9 mouse cellular contexts compared by ENCODE assay signal in genomic region chr1:167070306-167070705, GRCm38 (mm10).
DNase-seq lines count a peak whose midpoint lies in the region; ATAC-seq lines count a peak whose summit lies in the region.
"Had no signal": no experiment of that assay in that cellular context is flagged by ENCODE, and none has a peak within 500 bp of the region (broad histone marks: within the 10 kb centered on the region; RNA-seq: fewer than 3 reads in every experiment).

No protein-coding gene starts in this region.

- H3K4me2 ChIP-seq in intestine, embryonic 16.5 days (ENCODE audit: low read depth, low read length) = no peak overlapping the region
- H3K4me2 ChIP-seq in intestine, embryonic 15.5 days (replicated peaks) = no peak overlapping the region
- H3K4me2 ChIP-seq: hindbrain, embryonic 14.5 days had no signal

- ATAC-seq in intestine, embryonic 16.5 days = peak; percentile 13; the same call in 1 of the 2 replicates
- no peak for ATAC-seq in intestine, embryonic 15.5 days
- peak; percentile 48 to 49; a peak in 2 of 4 replicates for ATAC-seq in hematopoietic stem cell, adult 5-6 weeks (replicated peaks in 1 of 2; ENCODE audit: insufficient read depth in 1 of 2, low FRiP score in 2 of 2, low TSS enrichment in 1 of 2, low read depth in 1 of 2, poor library complexity in 2 of 2, severe bottlenecking in 2 of 2)

- no peak overlapping the region for H3K4me3 ChIP-seq in intestine, embryonic 16.5 days (ENCODE audit: low read length)
- no peak overlapping the region for H3K4me3 ChIP-seq in intestine, embryonic 15.5 days (replicated peaks)
- H3K4me3 ChIP-seq in forebrain, embryonic 10.5 days = no peak overlapping the region

- H3K9ac ChIP-seq in intestine, embryonic 16.5 days (ENCODE audit: low read depth, low read length) = no peak overlapping the region
- no peak overlapping the region for H3K9ac ChIP-seq in intestine, embryonic 15.5 days
- H3K9ac ChIP-seq: hindbrain, embryonic 14.5 days had no signal

- H3K27me3 ChIP-seq in intestine, embryonic 16.5 days (replicated peaks; ENCODE audit: control insufficient read depth, insufficient read depth, low read length) = no peaks in the 10 kb centered on the region
- no peaks in the 10 kb centered on the region for H3K27me3 ChIP-seq in intestine, embryonic 15.5 days (replicated peaks)
- H3K27me3 ChIP-seq in forebrain, embryonic 10.5 days (ENCODE audit: poor library complexity, severe bottlenecking) = no peaks in the 10 kb centered on the region

- H3K27ac ChIP-seq in intestine, embryonic 16.5 days (ENCODE audit: low read length) = no peak overlapping the region
- no peak overlapping the region for H3K27ac ChIP-seq in intestine, embryonic 15.5 days
- no peak overlapping the region for H3K27ac ChIP-seq in forebrain, embryonic 10.5 days
- H3K27ac ChIP-seq: hindbrain, embryonic 14.5 days had no signal

- 57% methylated on average over 6 of the region's 6 CpGs for WGBS in intestine, embryonic 16.5 days
- WGBS in intestine, embryonic 15.5 days = 42% methylated on average over 6 of the region's 6 CpGs
- 77% methylated on average over 6 of the region's 6 CpGs for WGBS in forebrain, embryonic 10.5 days

- no peaks in the 10 kb centered on the region for H3K36me3 ChIP-seq in intestine, embryonic 16.5 days (ENCODE audit: control insufficient read depth, insufficient read depth, low read length)
- H3K36me3 ChIP-seq in intestine, embryonic 15.5 days = no peaks in the 10 kb centered on the region
- H3K36me3 ChIP-seq in forebrain, embryonic 10.5 days (replicated peaks) = no peaks in the 10 kb centered on the region

- H3K4me1 ChIP-seq in intestine, embryonic 16.5 days (ENCODE audit: control insufficient read depth, insufficient read depth, low read length) = no peaks in the 10 kb centered on the region
- H3K4me1 ChIP-seq in intestine, embryonic 15.5 days (replicated peaks) = no peaks in the 10 kb centered on the region
- peaks cover 22% of the 10 kb centered on the region for H3K4me1 ChIP-seq in forebrain, embryonic 10.5 days

- peak; percentile 62 for DNase-seq in cerebellum, adult 11-12 months
- peak; percentile 16 to 26 for DNase-seq in thymus, postnatal 10 days (ENCODE audit: low spot score in 2 of 2)
- no peak for DNase-seq in forebrain, embryonic 10.5 days (ENCODE audit: extremely low spot score, low spot score)
- DNase-seq in frontal cortex, postnatal 14 days (ENCODE audit: low spot score in 2 of 2) = no peak
- DNase-seq in right cerebral cortex, postnatal 36 days (ENCODE audit: low spot score in 2 of 2) = no peak

- no peaks in the 10 kb centered on the region for H3K9me3 ChIP-seq in intestine, embryonic 16.5 days (ENCODE audit: control insufficient read depth, low read length)
- no peaks in the 10 kb centered on the region for H3K9me3 ChIP-seq in intestine, embryonic 15.5 days
- H3K9me3 ChIP-seq in forebrain, embryonic 10.5 days = no peaks in the 10 kb centered on the region

Comparison
In these comparisons a context has a peak if more than half of its experiments do, and no peak if none do; other contexts are left out.
1. DNase-seq: peak in cerebellum, adult 11-12 months (single experiment) and thymus, postnatal 10 days (2 of 2); none in forebrain, embryonic 10.5 days (single experiment), frontal cortex, postnatal 14 days (0 of 2) and right cerebral cortex, postnatal 36 days (0 of 2).